Mouse (Mus musculus) liver, embryonic 15.5 days (tissue): Measurements from ENCODE around the gene Agtrap. TPM values are rescaled to one million over a fixed set of nuclear protein-coding genes. Genes with fewer than 3 reads are reported as not detected.
A peak's percentile ranks its signal among the peaks of the same experiment; 100 is the strongest.

Experiments
- ATAC-seq: fragments of 200-750 bp; cut with Nextera tagmentation; 2 replicates; pipeline ENCODE4 v1.8.0; 2017; ENCODE audit warnings: moderate number of reproducible peaks, mild to moderate bottlenecking, moderate library complexity; ENCODE audit not compliant: insufficient read depth
- H3K27ac ChIP-seq: fragments of 300-500 bp; sonication (generic); replicated peaks from 2 replicates; pipeline ENCODE4 v1.5.1; 2015; ENCODE audit warnings: mild to moderate bottlenecking, inconsistent platforms
- H3K27me3 ChIP-seq: fragments of 300-500 bp; sonication (generic); 2 replicates; pipeline ENCODE4 v1.6.1; 2015; ENCODE audit warnings: mild to moderate bottlenecking, inconsistent platforms
- H3K36me3 ChIP-seq: fragments of 300-500 bp; sonication (generic); replicated peaks from 2 replicates; pipeline ENCODE4 v1.6.1; 2015; ENCODE audit warnings: moderate library complexity, mild to moderate bottlenecking, inconsistent platforms
- H3K4me1 ChIP-seq: fragments of 300-500 bp; sonication (generic); replicated peaks from 2 replicates; pipeline ENCODE4 v1.6.1; 2015; ENCODE audit warnings: inconsistent platforms
- H3K4me2 ChIP-seq: fragments of 300-500 bp; sonication (generic); 2 replicates; pipeline ENCODE4 v1.6.1; 2015; ENCODE audit warnings: moderate library complexity, mild to moderate bottlenecking, inconsistent platforms
- H3K4me3 ChIP-seq: fragments of 300-500 bp; sonication (generic); replicated peaks from 2 replicates; pipeline ENCODE4 v1.5.1; 2015; ENCODE audit warnings: mild to moderate bottlenecking, inconsistent platforms
- H3K9ac ChIP-seq: fragments of 300-500 bp; sonication (generic); 2 replicates; pipeline ENCODE4 v1.6.1; 2015; ENCODE audit warnings: moderate library complexity, mild to moderate bottlenecking, inconsistent platforms
- H3K9me3 ChIP-seq: fragments of 300-500 bp; sonication (generic); replicated peaks from 2 replicates; pipeline ENCODE4 v1.6.1; 2016; ENCODE audit warnings: inconsistent platforms
- WGBS: fragments of 180-500 bp; shearing (Covaris S2); methylation state at CpG from one replicate; pipeline ENCODE4 v1.1.7; 2015; ENCODE audit warnings: mixed read lengths; ENCODE audit not compliant: insufficient replicate concordance; 5-methylcytosine and 5-hydroxymethylcytosine counted together
- polyA plus RNA-seq: library from polyadenylated mRNA; unstranded; fragments of >200 nt; fragmentation: Nextera tagmentation; extraction: Ambion mirVana; gene quantifications from 2 replicates; pipeline ENCODE4 v1.2.1, GENCODE M21; 2015

The Agtrap gene
- polyA plus RNA-seq, 1 experiment from 2014 or later: 11.0 TPM

DNA sequence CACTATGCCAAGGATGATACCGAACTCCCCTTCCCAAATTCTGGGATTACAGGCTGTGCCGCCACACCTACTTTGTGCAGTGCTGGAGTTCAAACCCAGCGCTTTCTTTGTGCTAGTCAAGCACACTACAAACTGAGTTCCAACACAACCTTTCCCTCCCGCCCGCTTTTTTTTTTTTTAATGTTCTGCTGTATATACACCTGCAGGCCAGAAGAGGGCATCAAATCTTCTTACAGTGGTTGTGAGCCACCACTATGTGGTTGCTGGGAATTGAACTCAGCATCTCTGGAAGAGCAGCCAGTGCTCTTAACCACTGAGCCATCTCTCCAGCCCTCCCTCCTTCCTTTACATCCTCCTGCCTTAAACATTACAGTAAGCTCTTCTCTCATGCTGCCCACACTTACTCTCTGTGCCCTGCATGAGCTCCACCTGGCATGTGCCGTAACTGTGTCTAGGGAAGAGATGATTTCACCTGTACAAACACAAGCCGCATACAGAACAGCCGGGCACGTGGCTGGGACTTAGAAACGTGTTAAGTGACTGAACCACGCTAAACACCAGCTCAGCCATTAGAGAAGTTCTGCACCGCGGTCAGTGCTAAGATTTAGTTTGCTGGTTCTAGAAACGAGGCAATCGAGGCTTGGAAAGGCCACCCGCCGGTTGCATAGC, 13.2 kb downstream of the Agtrap start:
- peaks cover 11% of the 10 kb centered on the region for H3K4me1 ChIP-seq
- peak overlapping the region; percentile 33; the same call in 1 of the 2 replicates for H3K9ac ChIP-seq
- peak overlapping the region; percentile 36 for H3K4me3 ChIP-seq
- peaks cover under 1% of the 10 kb centered on the region; the same call in 1 of the 2 replicates for H3K36me3 ChIP-seq
- ATAC-seq: 0 out of 2 replicates have a peak, but pooled peaks have one; percentile 7
- 44% methylated on average over 17 of the region's 17 CpGs for WGBS
- no peak overlapping the region for H3K27ac ChIP-seq
- H3K4me2 ChIP-seq: peak overlapping the region; percentile 65
- no peaks in the 10 kb centered on the region; the same call in 1 of the 2 replicates for H3K27me3 ChIP-seq
- H3K9me3 ChIP-seq: no peaks in the 10 kb centered on the region

DNA sequence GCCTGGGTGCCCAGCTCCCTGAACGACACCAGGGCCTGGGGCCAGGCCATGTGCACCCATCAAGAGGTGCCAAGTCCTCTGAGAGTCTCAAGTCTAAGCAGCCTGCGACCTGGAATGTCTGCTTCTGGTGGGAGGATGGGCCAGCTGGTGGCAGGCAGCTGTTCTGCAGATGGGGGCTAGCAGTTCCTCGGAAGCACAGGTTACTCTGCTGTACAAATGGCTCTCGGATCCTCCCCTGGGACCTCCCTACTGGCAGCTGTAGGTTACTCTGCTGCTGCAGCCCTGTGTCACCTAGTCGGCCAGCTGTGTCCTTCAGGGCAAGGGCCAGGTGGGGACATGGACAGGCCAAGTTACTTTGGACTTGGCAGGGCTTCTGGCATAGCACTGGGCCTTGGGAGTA, 16.3 kb downstream of the Agtrap start:
- no peak for ATAC-seq
- Histone ChIP-seq H3K36me3 (no peaks in the 10 kb centered on the region), H3K4me3 (no peak overlapping the region), H3K27me3 (no peaks in the 10 kb centered on the region; the same call in 1 of the 2 replicates), H3K4me1 (peaks cover 11% of the 10 kb centered on the region), H3K9ac (no peak overlapping the region), H3K4me2 (no peak overlapping the region), H3K27ac (no peak overlapping the region), H3K9me3 (no peaks in the 10 kb centered on the region)
- WGBS: 66% methylated on average over 5 of the region's 5 CpGs

DNA sequence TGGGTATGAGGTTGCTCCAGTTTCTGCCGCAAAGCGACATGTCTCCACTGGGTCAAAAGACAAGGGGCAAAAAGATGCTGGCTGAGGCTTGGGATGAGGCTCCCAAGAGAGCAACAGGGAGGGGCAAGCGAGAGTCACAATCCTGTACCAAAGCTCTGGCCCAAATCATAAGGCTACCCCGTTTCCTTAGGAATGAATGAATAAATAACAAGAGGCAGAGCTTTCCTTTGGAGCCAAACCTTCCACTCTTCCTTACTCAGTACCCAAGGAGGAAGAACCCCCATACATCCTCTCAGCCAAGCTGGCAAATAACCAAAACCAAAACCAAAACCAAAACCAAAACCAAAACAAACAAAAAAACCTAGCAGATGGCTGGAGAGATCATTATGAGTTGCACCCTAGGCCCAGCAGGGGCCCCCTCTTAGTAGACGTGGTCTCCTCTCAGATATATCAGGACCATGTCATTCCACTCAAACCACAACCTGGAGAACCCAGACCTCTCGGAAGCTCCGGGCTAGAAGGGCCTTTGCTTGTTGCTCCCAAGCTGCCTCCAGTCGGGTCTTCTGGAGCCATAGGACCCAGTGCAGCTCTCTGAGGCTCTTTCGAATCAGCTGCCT, 18.1 kb downstream of the Agtrap start:
- Histone ChIP-seq H3K9me3 (no peaks in the 10 kb centered on the region), H3K9ac (no peak overlapping the region), H3K4me2 (no peak overlapping the region), H3K27ac (no peak overlapping the region), H3K4me1 (peaks cover 7% of the 10 kb centered on the region), H3K27me3 (no peaks in the 10 kb centered on the region), H3K4me3 (no peak overlapping the region), H3K36me3 (no peaks in the 10 kb centered on the region)
- ATAC-seq: no peak
- 56% methylated on average over 9 of the region's 9 CpGs for WGBS

DNA sequence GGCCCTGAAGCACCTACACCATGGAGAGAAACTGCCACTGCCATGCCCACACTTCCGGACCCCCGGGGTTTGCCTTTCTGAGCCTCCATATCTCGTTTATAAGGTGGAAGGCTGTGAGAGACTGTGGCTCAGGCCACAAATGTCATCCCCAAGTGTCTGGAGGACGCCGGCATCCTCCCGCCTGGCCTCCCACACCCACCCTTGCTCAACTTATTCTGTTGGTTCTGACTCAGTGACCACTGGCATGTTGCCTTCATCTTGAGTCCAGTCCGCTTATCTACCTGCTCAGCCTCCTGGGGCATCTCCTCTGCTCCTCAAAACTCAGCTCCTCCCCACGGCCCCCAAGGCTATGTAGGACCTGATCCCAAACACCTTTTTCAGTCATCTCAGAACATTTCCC, 20.5 kb downstream of the Agtrap start:
- Histone ChIP-seq H3K4me3 (no peak overlapping the region), H3K27me3 (no peaks in the 10 kb centered on the region)

DNA sequence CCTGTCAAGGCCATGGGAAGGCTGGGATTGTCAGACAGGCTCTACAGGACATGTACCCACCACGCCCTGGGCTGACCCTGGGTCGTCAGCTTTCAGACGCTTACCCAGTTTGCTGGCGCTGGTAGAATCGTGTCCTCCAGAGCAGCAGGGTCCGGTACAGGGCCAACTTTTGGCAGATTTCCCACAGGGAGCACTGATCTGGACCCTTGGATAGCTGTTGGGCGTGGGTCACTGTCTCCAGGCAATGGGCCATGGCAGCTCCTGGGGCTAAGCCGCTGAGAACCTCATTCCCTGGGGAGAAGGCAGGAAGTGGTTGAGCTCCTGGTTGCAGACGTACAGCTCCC, 21.5 kb downstream of the Agtrap start:
- Histone ChIP-seq H3K27me3 (no peaks in the 10 kb centered on the region), H3K9ac (no peak overlapping the region), H3K27ac (no peak overlapping the region), H3K4me2 (no peak overlapping the region), H3K9me3 (no peaks in the 10 kb centered on the region), H3K4me1 (peaks cover 5% of the 10 kb centered on the region; the same call in 1 of the 2 replicates), H3K4me3 (no peak overlapping the region), H3K36me3 (no peaks in the 10 kb centered on the region)
- no peak for ATAC-seq
- WGBS: 60% methylated on average over 9 of the region's 9 CpGs

More for the DNA sequence above, 20.5 kb downstream of the Agtrap start:
- no peak overlapping the region for H3K9ac ChIP-seq
- no peaks in the 10 kb centered on the region for H3K9me3 ChIP-seq
- no peak overlapping the region for H3K4me2 ChIP-seq
- H3K4me1 ChIP-seq: peaks cover 5% of the 10 kb centered on the region; the same call in 1 of the 2 replicates
- H3K36me3 ChIP-seq: no peaks in the 10 kb centered on the region
- WGBS: 77% methylated on average over 8 of the region's 8 CpGs
- no peak for ATAC-seq
- no peak overlapping the region for H3K27ac ChIP-seq

DNA sequence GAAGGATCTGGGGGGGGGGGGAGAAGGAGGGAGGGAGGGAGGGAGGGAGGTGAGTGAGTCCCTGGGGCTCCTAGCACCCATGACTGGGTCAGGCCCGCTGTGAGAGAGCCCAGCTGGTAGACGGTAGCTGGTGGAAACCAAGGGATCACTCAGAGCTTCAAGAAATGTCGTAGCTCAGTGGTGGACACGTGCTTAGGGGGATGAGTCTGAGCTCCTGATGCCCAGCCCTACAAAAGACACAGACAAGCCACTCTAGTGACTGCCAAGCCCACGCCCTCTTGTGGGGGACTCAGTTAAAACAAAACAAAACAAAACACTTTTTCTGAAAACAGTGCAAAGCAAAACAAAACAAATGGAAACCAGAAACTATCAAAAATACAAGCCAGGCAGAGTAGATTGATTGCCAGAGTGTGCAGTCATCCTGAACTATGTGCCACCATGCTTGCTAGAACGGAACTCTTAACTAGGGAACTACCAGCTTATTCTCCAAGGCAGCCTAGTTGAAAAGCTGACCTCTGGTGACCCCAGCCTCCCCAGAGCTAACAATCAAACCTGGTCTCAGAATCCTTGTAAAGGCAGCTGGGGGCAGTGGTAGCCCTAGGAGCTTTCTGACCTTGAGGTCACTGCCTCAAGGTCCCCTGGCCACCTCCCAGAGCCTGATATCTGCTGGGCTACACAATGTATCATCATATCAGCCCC, 22.0 kb downstream of the Agtrap start:
- Histone ChIP-seq H3K4me2 (no peak overlapping the region), H3K9ac (no peak overlapping the region), H3K36me3 (no peaks in the 10 kb centered on the region), H3K27ac (no peak overlapping the region), H3K4me3 (no peak overlapping the region), H3K27me3 (no peaks in the 10 kb centered on the region), H3K9me3 (no peaks in the 10 kb centered on the region), H3K4me1 (peaks cover 8% of the 10 kb centered on the region; the same call in 1 of the 2 replicates)
- WGBS: 42% methylated on average over 6 of the region's 6 CpGs
- ATAC-seq: no peak

DNA sequence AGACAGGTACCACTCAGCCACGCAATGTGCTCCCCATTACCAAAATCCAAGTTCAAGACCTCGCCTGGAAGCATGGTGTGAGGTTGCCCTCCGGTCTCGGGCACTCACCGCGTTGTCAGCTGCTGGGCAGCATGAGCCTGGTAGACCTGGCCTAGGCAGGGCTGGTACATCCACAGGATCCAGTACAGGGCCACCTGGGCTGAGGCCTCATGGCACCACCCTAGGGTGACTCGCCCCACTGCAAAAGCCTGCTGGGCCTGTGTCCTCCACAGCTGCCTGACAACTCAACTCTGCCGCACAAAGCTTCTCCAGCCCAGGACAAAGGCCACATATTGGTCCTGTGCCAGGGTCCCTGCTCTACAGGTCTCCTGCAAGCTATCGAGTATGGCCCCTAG, 26.7 kb downstream of the Agtrap start:
- WGBS: 83% methylated on average over 9 of the region's 9 CpGs
- Histone ChIP-seq H3K27ac (no peak overlapping the region), H3K36me3 (peaks cover 29% of the 10 kb centered on the region), H3K9ac (no peak overlapping the region), H3K27me3 (no peaks in the 10 kb centered on the region), H3K4me2 (no peak overlapping the region), H3K4me1 (peaks cover 21% of the 10 kb centered on the region), H3K9me3 (no peaks in the 10 kb centered on the region), H3K4me3 (no peak overlapping the region)
- ATAC-seq: no peak

DNA sequence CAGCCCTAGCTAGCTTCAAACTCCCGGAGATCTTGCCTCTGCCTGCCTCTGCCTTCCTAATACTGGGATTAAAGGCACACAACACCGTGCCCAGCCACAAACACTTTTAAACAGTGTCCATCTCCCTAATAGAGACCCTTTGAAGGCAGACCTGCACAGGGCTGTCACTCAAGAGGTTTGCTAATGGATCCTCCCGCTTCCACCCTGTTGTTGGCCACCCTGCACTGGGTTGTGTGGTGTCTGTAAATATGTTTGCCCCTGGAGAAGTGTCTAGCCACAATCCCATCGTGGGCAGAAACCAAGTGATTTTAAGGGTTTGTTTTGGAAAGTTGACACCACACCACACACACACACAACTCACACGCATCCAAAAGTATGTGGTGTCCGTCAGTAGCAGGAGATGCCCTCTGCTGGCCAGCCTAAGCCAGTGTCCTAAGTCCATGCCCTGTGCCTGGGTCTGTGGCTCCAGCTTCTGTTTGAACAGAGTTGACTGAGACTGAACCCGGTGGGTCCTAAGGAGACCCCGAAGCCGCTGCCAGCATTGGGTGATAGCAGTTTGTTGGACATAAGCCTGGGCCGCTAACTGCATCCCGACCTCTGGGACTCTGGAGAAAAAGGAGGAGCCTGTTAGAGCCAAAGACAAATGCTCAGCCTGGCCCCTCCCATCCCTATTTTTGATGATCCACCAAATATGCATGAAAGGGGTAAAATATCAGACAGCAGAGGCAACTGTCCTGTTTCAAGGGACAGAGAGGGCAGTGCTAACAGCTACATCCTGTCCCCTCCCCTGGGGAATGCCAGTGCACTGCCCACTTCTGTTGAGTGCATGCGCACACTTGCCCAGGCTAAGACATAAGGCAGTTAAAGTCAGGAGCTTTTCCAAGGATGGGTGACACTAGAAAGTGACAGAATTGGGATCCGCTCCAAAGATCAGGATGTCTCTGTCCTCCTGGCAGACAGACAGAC, 27.4 kb downstream of the Agtrap start:
- Histone ChIP-seq H3K9ac (no peak overlapping the region), H3K9me3 (no peaks in the 10 kb centered on the region), H3K4me3 (no peak overlapping the region), H3K4me2 (no peak overlapping the region), H3K4me1 (peaks cover 19% of the 10 kb centered on the region), H3K27ac (no peak overlapping the region), H3K27me3 (no peaks in the 10 kb centered on the region), H3K36me3 (peaks cover 36% of the 10 kb centered on the region)
- no peak for ATAC-seq
- 41% methylated on average over 13 of the region's 13 CpGs for WGBS

DNA sequence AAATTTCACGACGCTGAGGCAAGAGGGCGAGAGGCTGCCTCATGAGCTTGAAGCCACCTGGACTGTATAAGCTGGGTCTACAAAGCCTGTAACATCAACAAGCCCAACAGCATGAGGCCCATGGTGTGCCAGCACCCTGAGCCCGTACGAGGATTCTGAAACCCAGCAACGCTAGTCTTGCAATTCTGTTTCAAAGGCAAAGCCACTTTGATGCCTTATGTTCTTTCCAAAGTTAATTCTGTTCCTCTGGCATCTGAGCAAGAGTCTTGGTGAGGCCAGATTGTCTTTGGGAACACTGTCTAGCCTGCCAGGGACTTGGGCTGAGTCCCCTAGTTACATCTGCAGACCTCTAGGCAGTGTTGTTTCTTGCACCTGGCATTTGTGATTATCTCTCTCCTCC, 28.8 kb downstream of the Agtrap start:
- Histone ChIP-seq H3K4me2 (no peak overlapping the region), H3K36me3 (peaks cover 50% of the 10 kb centered on the region), H3K9me3 (no peaks in the 10 kb centered on the region), H3K4me1 (peaks cover 19% of the 10 kb centered on the region), H3K27me3 (no peaks in the 10 kb centered on the region), H3K27ac (no peak overlapping the region), H3K9ac (no peak overlapping the region), H3K4me3 (no peak overlapping the region)
- no peak for ATAC-seq
- WGBS: 80% methylated on average over 6 of the region's 6 CpGs

DNA sequence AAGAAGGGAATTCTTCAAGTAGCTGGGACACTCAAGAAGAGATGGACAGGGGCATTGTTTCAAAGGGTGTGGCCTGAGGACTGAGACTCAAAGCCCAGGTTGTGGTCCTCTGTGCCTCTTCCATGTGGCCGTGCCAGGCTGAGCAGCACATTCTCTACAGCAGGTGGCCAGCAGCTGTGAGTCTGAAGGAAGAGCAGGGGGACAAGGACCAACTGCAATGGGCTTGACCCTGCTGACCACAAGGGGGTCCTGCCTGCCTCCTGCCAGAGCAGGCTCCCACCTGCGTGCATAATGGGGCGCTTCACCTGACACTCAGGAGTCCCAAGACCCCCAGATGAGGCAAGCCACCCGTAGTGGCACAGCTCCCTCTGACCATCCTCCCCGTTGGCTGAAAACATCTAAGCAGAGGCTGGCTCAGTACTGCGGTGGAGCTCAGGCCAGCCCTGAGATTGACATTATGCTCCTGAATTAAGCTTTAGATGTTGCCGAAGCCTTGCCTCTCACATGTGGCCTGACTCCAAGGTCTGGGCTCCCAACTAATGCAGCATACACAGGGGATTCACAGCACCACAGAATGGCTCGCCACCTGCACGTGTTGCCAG, 29.5 kb downstream of the Agtrap start:
- no peak overlapping the region for H3K27ac ChIP-seq
- peaks cover 56% of the 10 kb centered on the region for H3K36me3 ChIP-seq
- no peaks in the 10 kb centered on the region for H3K27me3 ChIP-seq
- no peak overlapping the region for H3K4me3 ChIP-seq
- peaks cover 19% of the 10 kb centered on the region for H3K4me1 ChIP-seq
- 83% methylated on average over 9 of the region's 9 CpGs for WGBS
- ATAC-seq: no peak
- H3K4me2 ChIP-seq: no peak overlapping the region
- no peak overlapping the region for H3K9ac ChIP-seq
- H3K9me3 ChIP-seq: no peaks in the 10 kb centered on the region
